Mouse (Mus musculus): ENCODE measurements around the gene Fkbp4.

- no peak for TF ChIP-seq GATA1 (IDR thresholded peaks at IDR 0.05; ENCODE audit: low read length)
- TF ChIP-seq TAL1 (IDR thresholded peaks at IDR 0.05; ENCODE audit: low read length): no peak
These were observed 20.4 kb downstream of the Fkbp4 start for GRCm38 (mm10) chr6:128418076-128418475.
